Mouse (Mus musculus): Measurements from ENCODE around the gene Pygo2. TPM values are rescaled to one million over a fixed set of nuclear protein-coding genes. Genes with fewer than 3 reads are reported as not detected.

The Pygo2 gene
- polyA plus RNA-seq, 1 experiment from 2014 or later = 23.4 TPM

DNA sequence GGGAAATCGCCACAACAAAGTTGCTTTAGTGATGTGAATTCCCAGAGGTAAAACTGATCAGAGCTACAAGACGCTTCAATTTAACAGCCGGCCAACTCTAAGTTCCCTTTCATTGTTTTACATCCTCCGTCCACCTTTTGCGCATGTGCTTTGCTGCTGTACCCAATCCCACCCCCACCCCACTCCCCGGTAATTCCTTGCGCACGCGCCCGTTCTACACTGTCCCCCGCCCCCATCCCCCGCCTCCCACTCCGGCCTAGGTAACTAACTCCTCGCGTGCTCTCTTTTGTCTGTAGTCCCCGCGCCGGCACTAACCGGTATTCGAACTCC lies 12.2 kb upstream of the Pygo2 start:
- WGBS = under 1% methylated on average over 20 of the region's 20 CpGs
- Histone ChIP-seq H3K27me3 (ENCODE audit: control insufficient read depth, insufficient read depth, low read length) (no peaks in the 10 kb centered on the region), H3K4me2 (ENCODE audit: low read depth, low read length) (peak overlapping the region; percentile 78), H3K27ac (ENCODE audit: low read length) (peak overlapping the region; percentile 99), H3K36me3 (ENCODE audit: control insufficient read depth, insufficient read depth, low read length) (peaks cover 18% of the 10 kb centered on the region), H3K9me3 (replicated peaks; ENCODE audit: control insufficient read depth, low read length) (no peaks in the 10 kb centered on the region), H3K4me3 (replicated peaks; ENCODE audit: low read length) (peak overlapping the region; percentile 70), H3K4me1 (ENCODE audit: control insufficient read depth, insufficient read depth, low read length) (peaks cover 27% of the 10 kb centered on the region), H3K9ac (ENCODE audit: low read length) (peak overlapping the region; percentile 74)
- peak; percentile 12 for ATAC-seq (ENCODE audit: insufficient read depth, low FRiP score)

DNA sequence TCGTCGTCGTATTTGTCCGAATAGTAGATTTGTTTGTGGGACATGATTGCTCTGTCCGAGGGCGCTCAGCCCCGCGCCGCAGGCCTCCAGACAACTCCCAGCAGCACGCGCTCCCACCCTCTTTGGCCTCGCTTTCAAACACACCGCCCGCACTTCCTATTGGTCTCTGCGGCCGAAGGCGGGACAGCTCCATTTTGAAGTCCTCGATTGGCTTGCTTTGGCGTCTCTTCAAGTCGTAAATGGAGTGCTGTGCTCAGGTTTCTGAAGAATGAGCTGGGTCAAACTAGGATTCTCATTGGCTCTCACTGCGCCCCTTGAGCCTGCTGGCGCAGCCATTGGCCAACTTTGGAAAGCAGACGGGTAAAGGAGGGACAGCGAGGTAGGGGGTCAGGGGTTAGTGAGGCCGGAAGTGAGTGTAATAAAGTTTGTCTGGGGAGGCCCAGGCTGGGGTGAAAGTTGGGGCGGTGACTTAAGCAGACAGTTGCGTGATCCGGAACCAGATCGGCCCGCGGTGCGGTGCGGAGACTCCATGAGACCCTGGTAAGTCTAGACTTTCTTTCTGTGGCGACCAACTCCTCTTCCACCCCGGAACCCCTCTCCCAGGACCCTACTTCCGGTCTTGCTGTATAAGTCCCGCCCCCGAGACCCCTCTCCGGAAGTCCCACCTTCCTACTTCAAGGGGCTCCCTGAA lies 11.7 kb upstream of the Pygo2 start, which contains the start of the genes Cks1b and Shc1:
Gene Cks1b (minus strand): TSS at position 214 of the 691 bp plus-strand sequence.
Gene Shc1 (plus strand): TSS at position 274 of the 691 bp plus-strand sequence.
- Histone ChIP-seq H3K27ac (ENCODE audit: low read length) (peak within 1 kb of the TSS; percentile 99), H3K27me3 (ENCODE audit: control insufficient read depth, insufficient read depth, low read length) (no peaks in the 10 kb centered on the region), H3K36me3 (ENCODE audit: control insufficient read depth, insufficient read depth, low read length) (peaks cover 18% of the 10 kb centered on the region), H3K4me2 (ENCODE audit: low read depth, low read length) (peak within 1 kb of the TSS; percentile 78), H3K4me3 (replicated peaks; ENCODE audit: low read length) (peak within 1 kb of the TSS; percentile 70), H3K9ac (ENCODE audit: low read length) (peak within 1 kb of the TSS; percentile 79), H3K9me3 (replicated peaks; ENCODE audit: control insufficient read depth, low read length) (no peaks in the 10 kb centered on the region), H3K4me1 (ENCODE audit: control insufficient read depth, insufficient read depth, low read length) (peaks cover 32% of the 10 kb centered on the region)
- under 1% methylated on average over 39 of the region's 39 CpGs for WGBS
- peak; percentile 94 for ATAC-seq (ENCODE audit: insufficient read depth, low FRiP score)

DNA sequence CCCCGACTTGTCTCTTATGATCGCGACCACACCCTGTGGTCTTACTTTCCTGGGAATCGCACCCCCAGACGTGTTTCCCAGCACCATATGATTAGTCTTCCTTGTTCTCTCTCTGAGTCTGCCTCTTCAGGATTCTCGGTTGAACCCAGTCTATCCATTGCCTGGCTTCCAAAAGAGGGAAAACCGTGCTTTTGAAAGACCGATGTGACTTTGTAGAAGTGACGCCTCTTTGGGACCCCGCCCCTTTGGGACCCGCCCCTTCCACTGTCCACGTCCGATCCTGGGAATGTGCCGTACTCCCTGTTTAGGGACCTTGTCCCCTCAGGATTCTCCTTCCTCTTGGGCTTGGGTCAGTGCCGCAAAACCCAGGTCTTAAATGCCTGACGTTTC lies 11.2 kb upstream of the Pygo2 start:
- H3K9me3 ChIP-seq (replicated peaks; ENCODE audit: control insufficient read depth, low read length) = no peaks in the 10 kb centered on the region
- H3K4me2 ChIP-seq (ENCODE audit: low read depth, low read length) = peak overlapping the region; percentile 78
- ATAC-seq (ENCODE audit: insufficient read depth, low FRiP score) = peak; percentile 16
- peak overlapping the region; percentile 99 for H3K27ac ChIP-seq (ENCODE audit: low read length)
- H3K9ac ChIP-seq (ENCODE audit: low read length) = peak overlapping the region; percentile 79
- peaks cover 37% of the 10 kb centered on the region for H3K4me1 ChIP-seq (ENCODE audit: control insufficient read depth, insufficient read depth, low read length)
- peaks cover 17% of the 10 kb centered on the region for H3K36me3 ChIP-seq (ENCODE audit: control insufficient read depth, insufficient read depth, low read length)
- H3K27me3 ChIP-seq (ENCODE audit: control insufficient read depth, insufficient read depth, low read length) = no peaks in the 10 kb centered on the region
- under 1% methylated on average over 16 of the region's 16 CpGs for WGBS
- H3K4me3 ChIP-seq (replicated peaks; ENCODE audit: low read length) = peak overlapping the region; percentile 70

DNA sequence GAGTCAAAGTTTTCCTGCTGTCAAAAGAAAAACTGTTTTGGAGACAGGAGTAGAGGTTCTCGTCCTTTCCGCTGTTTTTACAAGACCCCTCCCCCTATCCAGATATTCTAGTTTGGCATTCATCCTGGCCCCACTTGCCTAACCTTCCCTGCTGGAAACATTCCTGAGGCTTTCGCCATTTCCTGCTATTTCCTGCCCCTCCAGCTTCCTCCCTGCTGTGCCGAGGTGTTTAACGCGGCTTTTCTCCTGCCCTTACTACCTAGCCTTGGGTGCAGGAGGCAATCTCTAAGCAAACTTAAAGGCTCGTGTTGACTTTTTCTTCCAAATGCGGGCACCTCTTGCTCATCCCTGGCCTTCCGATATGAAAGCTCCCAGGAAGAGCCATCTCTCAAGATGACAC lies 10.4 kb upstream of the Pygo2 start:
- H3K4me2 ChIP-seq (ENCODE audit: low read depth, low read length) = peak overlapping the region; percentile 78
- peak overlapping the region; percentile 79 for H3K9ac ChIP-seq (ENCODE audit: low read length)
- H3K36me3 ChIP-seq (ENCODE audit: control insufficient read depth, insufficient read depth, low read length) = peaks cover 10% of the 10 kb centered on the region
- H3K9me3 ChIP-seq (replicated peaks; ENCODE audit: control insufficient read depth, low read length) = no peaks in the 10 kb centered on the region
- no peaks in the 10 kb centered on the region for H3K27me3 ChIP-seq (ENCODE audit: control insufficient read depth, insufficient read depth, low read length)
- peaks cover 44% of the 10 kb centered on the region for H3K4me1 ChIP-seq (ENCODE audit: control insufficient read depth, insufficient read depth, low read length)
- H3K27ac ChIP-seq (ENCODE audit: low read length) = peak overlapping the region; percentile 99
- ATAC-seq (ENCODE audit: insufficient read depth, low FRiP score) = no peak
- WGBS = 1% methylated on average over 9 of the region's 9 CpGs
- peak overlapping the region; percentile 70 for H3K4me3 ChIP-seq (replicated peaks; ENCODE audit: low read length)

DNA sequence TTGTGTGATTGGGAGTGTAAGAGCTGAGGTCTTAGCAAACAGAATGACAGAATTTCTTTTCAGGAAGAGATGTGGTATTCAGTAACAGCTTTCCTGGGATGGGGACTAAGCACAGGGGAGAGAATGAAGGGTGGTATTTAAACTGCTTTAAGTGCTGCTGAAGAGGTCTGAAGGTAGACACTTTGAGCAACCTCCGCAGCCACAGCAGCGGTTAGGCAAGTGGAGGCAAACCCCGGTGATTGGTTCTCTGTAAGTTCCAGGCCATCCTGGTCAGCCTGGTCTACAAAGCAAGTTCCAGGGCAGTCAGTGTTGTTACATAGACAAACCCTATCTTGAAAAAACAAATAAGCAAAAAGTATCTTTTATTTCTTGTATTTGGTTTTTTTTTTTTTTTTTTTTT lies 10.0 kb upstream of the Pygo2 start:
- Histone ChIP-seq H3K9ac (ENCODE audit: low read length) (peak overlapping the region; percentile 79), H3K27me3 (ENCODE audit: control insufficient read depth, insufficient read depth, low read length) (no peaks in the 10 kb centered on the region), H3K36me3 (ENCODE audit: control insufficient read depth, insufficient read depth, low read length) (peaks cover 6% of the 10 kb centered on the region), H3K27ac (ENCODE audit: low read length) (peak overlapping the region; percentile 99), H3K4me1 (ENCODE audit: control insufficient read depth, insufficient read depth, low read length) (peaks cover 48% of the 10 kb centered on the region), H3K4me2 (ENCODE audit: low read depth, low read length) (peak overlapping the region; percentile 78), H3K9me3 (replicated peaks; ENCODE audit: control insufficient read depth, low read length) (no peaks in the 10 kb centered on the region), H3K4me3 (replicated peaks; ENCODE audit: low read length) (peak overlapping the region; percentile 70)
- 20% methylated on average over 3 of the region's 3 CpGs for WGBS
- no peak for ATAC-seq (ENCODE audit: insufficient read depth, low FRiP score)

DNA sequence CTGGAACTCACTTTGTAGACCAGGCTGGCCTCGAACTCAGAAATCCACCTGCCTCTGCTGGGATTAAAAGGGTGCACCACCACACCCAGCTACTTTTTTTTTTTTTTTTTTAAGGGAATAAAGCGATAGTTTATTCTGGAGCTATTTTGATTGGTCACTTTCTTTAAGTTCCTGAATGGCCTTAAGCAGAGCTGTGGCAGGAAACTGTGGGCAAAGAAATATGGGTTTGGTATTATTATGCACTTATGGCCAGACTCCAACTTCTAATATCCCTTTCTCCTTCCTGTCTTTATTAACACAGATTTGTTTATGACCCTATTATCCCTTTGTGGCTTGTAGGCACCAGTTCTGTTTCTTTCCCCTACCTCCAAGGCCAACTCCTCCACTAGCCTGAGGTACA lies 9.6 kb upstream of the Pygo2 start:
- H3K4me3 ChIP-seq (replicated peaks; ENCODE audit: low read length) = peak overlapping the region; percentile 70
- H3K9me3 ChIP-seq (replicated peaks; ENCODE audit: control insufficient read depth, low read length) = no peaks in the 10 kb centered on the region
- peak overlapping the region; percentile 78 for H3K4me2 ChIP-seq (ENCODE audit: low read depth, low read length)
- H3K4me1 ChIP-seq (ENCODE audit: control insufficient read depth, insufficient read depth, low read length) = peaks cover 48% of the 10 kb centered on the region
- peak overlapping the region; percentile 99 for H3K27ac ChIP-seq (ENCODE audit: low read length)
- peak overlapping the region; percentile 86 for H3K9ac ChIP-seq (ENCODE audit: low read length)
- no peaks in the 10 kb centered on the region for H3K27me3 ChIP-seq (ENCODE audit: control insufficient read depth, insufficient read depth, low read length)
- 51% methylated on average over 2 of the region's 2 CpGs for WGBS
- H3K36me3 ChIP-seq (ENCODE audit: control insufficient read depth, insufficient read depth, low read length) = peaks cover 4% of the 10 kb centered on the region; the same call in 1 of the 2 replicates
- no peak for ATAC-seq (ENCODE audit: insufficient read depth, low FRiP score)

DNA sequence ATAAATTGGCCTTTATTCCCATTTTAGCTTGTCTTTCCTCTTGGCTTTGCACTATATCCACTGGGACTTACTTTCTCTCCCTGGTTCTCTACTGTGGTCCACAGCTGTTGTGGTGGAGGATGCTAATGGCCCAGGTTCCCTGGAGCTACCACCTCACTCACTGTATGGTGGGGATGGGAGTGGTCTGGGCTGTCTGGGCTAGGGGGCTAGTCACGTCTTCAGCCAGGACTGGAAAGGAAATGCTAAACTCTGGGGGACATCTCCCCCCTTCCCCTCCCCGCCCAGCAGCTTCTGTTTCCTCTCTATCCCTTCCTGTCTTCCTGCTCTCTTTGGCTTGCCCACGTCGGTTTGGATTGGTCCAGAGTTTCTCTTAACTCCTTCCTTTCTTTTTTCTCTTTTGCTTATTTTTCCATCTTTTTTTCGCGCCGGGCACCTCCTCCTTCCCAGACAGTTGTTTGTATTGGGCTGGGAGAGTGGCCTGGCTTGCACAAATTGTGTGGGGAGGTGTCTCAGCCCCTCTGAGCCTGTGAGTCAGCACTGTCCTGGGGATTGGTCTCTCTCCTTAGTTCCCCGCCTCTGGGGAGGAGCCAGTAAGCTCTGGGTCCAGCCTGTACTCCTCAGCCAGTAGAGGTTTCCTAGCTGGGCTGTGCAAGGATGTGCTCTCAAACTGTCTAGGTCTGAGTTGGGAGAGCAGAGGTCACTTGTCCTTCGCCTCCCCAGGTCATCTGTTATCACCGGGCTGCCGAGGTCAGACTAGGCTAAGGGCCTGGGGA lies 8.8 kb upstream of the Pygo2 start:
- Histone ChIP-seq H3K4me1 (ENCODE audit: control insufficient read depth, insufficient read depth, low read length) (peaks cover 48% of the 10 kb centered on the region), H3K9me3 (replicated peaks; ENCODE audit: control insufficient read depth, low read length) (no peaks in the 10 kb centered on the region), H3K4me3 (replicated peaks; ENCODE audit: low read length) (peak overlapping the region; percentile 64), H3K27ac (ENCODE audit: low read length) (peak overlapping the region; percentile 99), H3K9ac (ENCODE audit: low read length) (peak overlapping the region; percentile 86), H3K36me3 (ENCODE audit: control insufficient read depth, insufficient read depth, low read length) (peaks cover 6% of the 10 kb centered on the region; the same call in 1 of the 2 replicates), H3K27me3 (ENCODE audit: control insufficient read depth, insufficient read depth, low read length) (no peaks in the 10 kb centered on the region), H3K4me2 (ENCODE audit: low read depth, low read length) (peak overlapping the region; percentile 78)
- WGBS = 2% methylated on average over 11 of the region's 11 CpGs
- peak; percentile 83 for ATAC-seq (ENCODE audit: insufficient read depth, low FRiP score)

DNA sequence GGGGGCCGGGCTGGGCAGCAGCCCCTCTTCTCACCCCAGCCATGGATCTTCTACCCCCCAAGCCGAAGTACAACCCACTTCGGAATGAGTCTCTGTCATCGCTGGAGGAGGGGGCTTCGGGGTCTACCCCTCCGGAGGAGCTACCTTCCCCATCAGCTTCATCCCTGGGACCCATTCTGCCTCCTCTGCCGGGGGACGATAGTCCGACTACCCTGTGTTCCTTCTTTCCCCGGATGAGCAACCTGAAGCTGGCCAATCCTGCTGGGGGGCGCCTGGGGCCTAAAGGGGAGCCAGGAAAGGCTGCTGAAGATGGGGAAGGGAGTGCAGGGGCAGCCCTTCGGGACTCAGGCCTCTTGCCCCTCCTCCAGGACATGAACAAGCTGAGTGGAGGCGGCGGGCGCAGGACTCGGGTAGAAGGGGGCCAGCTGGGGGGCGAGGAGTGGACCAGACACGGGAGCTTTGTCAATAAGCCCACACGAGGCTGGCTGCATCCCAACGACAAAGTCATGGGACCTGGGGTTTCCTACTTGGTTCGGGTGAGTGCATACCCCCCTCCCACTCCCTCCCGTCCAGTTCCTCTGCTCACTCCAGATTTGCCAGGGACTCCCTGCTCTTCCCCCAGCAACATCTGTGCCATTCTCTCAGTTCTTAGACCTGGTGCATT lies 8.1 kb upstream of the Pygo2 start:
- Histone ChIP-seq H3K27ac (ENCODE audit: low read length) (peak overlapping the region; percentile 99), H3K9me3 (replicated peaks; ENCODE audit: control insufficient read depth, low read length) (no peaks in the 10 kb centered on the region), H3K27me3 (ENCODE audit: control insufficient read depth, insufficient read depth, low read length) (no peaks in the 10 kb centered on the region), H3K4me2 (ENCODE audit: low read depth, low read length) (peak overlapping the region; percentile 78), H3K36me3 (ENCODE audit: control insufficient read depth, insufficient read depth, low read length) (0 out of 2 replicates have a peak, but pooled peaks cover 5% of the 10 kb centered on the region), H3K9ac (ENCODE audit: low read length) (peak overlapping the region; percentile 86), H3K4me1 (ENCODE audit: control insufficient read depth, insufficient read depth, low read length) (peaks cover 42% of the 10 kb centered on the region), H3K4me3 (replicated peaks; ENCODE audit: low read length) (peak overlapping the region; percentile 64)
- WGBS = 13% methylated on average over 22 of the region's 22 CpGs
- ATAC-seq (ENCODE audit: insufficient read depth, low FRiP score) = no peak

Data from stomach, embryonic 16.5 days (tissue).